Mouse (Mus musculus) heart, postnatal 0 days (tissue): ENCODE measurements at regions not wholly inside any gene's neighbourhood (a gene's known extent, or its start where the extent isn't known, plus 50 kb on each side); places are given as distances from the start of the nearest gene placed in this dataset.

ENCODE experiments used
- ATAC-seq: fragments of 200-750 bp; cut with Nextera tagmentation; 2 replicates; pipeline ENCODE4 v1.8.0; 2017; ENCODE audit warnings: low read depth, moderate number of reproducible peaks, moderate library complexity; ENCODE audit not compliant: insufficient read depth
- DNase-seq: peaks from one replicate; pipeline ENCODE4 v3.0.0-alpha.2; 2016; ENCODE audit warnings: low spot score
- H3K27ac ChIP-seq: fragments of 300-500 bp; sonication (generic); 2 replicates; pipeline ENCODE4 v1.5.1; 2014; ENCODE audit warnings: low read depth, mild to moderate bottlenecking
- H3K27me3 ChIP-seq: fragments of 300-500 bp; sonication (generic); 2 replicates; pipeline ENCODE4 v1.6.1; 2014; ENCODE audit warnings: low read length, mixed read lengths; ENCODE audit not compliant: control insufficient read depth, insufficient read depth
- H3K36me3 ChIP-seq: fragments of 300-500 bp; sonication (generic); replicated peaks from 2 replicates; pipeline ENCODE4 v1.6.1; 2014; ENCODE audit warnings: low read length, mixed read lengths; ENCODE audit not compliant: control insufficient read depth, insufficient read depth
- H3K4me1 ChIP-seq: fragments of 300-500 bp; sonication (generic); 2 replicates; pipeline ENCODE4 v1.6.1; 2014; ENCODE audit warnings: antibody characterized with exemption; ENCODE audit not compliant: control insufficient read depth, insufficient read depth
- H3K4me2 ChIP-seq: fragments of 300-500 bp; sonication (generic); 2 replicates; pipeline ENCODE4 v1.6.1; 2014; ENCODE audit warnings: low read depth, mild to moderate bottlenecking, low read length, moderate library complexity
- H3K4me3 ChIP-seq: fragments of 300-500 bp; sonication (generic); 2 replicates; pipeline ENCODE4 v1.5.1; 2014; ENCODE audit warnings: low read depth, low read length
- H3K9ac ChIP-seq: fragments of 300-500 bp; sonication (generic); replicated peaks from 2 replicates; pipeline ENCODE4 v1.6.1; 2014; ENCODE audit warnings: low read depth, low read length, mixed read lengths
- H3K9me3 ChIP-seq: fragments of 300-500 bp; sonication (generic); replicated peaks from 2 replicates; pipeline ENCODE4 v1.6.1; 2016; ENCODE audit warnings: low read length; ENCODE audit not compliant: control insufficient read depth
- CTCF ChIP-seq: IDR thresholded peaks from 2 replicates; pipeline ENCODE4 v1.5.1; 2016; ENCODE audit warnings: antibody characterized with exemption, control low read depth, low read depth
- EP300 ChIP-seq: IDR thresholded peaks from 2 replicates; pipeline ENCODE4 v1.6.1; 2016; ENCODE audit warnings: antibody characterized with exemption, low read depth
- WGBS: fragments of 180-500 bp; shearing (Covaris S2); extraction: QIAGEN DNeasy Blood & Tissue Kit; methylation state at CpG from one replicate; pipeline ENCODE4 v1.1.7; 2014; 5-methylcytosine and 5-hydroxymethylcytosine counted together

DNA sequence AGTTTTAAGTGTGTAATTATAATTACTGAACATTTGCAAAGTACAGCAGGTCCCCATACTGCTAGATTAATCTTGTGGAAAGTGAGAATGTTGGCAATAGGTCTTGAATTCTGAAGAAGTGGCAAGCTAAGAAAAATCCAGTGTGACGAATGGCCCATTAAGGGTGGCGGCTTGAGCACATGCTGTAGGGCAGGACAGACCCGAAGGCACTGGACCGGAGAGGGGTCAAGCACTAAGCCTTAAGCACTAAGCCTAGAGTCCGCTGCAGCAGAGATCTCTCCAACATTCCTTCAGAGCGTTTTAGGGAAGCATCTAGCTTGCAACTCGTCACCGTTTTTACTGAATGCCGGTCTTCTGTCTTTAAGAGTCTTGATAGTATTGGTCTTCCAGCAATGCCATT lies 105.6 kb downstream of the Aldh8a1 start:
- Histone ChIP-seq H3K27ac (no peak overlapping the region), H3K4me3 (no peak overlapping the region), H3K27me3 (no peaks in the 10 kb centered on the region), H3K4me1 (0 out of 2 replicates have a peak, but pooled peaks cover 6% of the 10 kb centered on the region), H3K9me3 (no peaks in the 10 kb centered on the region), H3K36me3 (no peaks in the 10 kb centered on the region), H3K9ac (no peak overlapping the region), H3K4me2 (no peak overlapping the region)
- ATAC-seq, result no peak
- DNase-seq, result no peak
- 88% methylated on average over 9 of the region's 9 CpGs for WGBS
- TF ChIP-seq EP300, result no peak
- TF ChIP-seq CTCF, result no peak

DNA sequence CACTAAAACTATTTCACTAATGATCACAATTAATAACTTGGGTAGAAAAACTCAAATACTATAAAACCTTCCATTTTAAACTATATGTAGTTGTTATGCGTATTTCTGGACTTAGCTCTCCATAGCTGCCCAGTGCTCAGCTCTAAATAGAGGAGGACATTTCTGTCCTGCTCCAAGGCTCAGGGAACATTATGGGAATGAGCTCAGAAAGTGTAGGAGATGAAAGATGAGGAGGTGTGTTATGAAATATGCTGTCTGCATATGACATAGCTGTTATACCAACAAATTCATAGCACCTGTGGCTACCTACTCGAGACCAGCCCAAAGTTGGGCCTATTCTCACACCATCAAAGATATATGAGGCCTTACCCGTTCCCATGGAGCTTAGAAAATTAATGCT lies 106.3 kb downstream of the Aldh8a1 start:
- H3K9me3 ChIP-seq, result no peaks in the 10 kb centered on the region
- ATAC-seq, result no peak
- no peak overlapping the region for H3K4me2 ChIP-seq
- no peak overlapping the region for H3K4me3 ChIP-seq
- TF ChIP-seq CTCF, result no peak
- no peak for TF ChIP-seq EP300
- no peak for DNase-seq
- H3K4me1 ChIP-seq, result 0 out of 2 replicates have a peak, but pooled peaks cover 6% of the 10 kb centered on the region
- no peaks in the 10 kb centered on the region for H3K36me3 ChIP-seq
- H3K9ac ChIP-seq, result no peak overlapping the region
- H3K27ac ChIP-seq, result no peak overlapping the region
- WGBS, result 89% methylated on average over 3 of the region's 3 CpGs
- H3K27me3 ChIP-seq, result no peaks in the 10 kb centered on the region

DNA sequence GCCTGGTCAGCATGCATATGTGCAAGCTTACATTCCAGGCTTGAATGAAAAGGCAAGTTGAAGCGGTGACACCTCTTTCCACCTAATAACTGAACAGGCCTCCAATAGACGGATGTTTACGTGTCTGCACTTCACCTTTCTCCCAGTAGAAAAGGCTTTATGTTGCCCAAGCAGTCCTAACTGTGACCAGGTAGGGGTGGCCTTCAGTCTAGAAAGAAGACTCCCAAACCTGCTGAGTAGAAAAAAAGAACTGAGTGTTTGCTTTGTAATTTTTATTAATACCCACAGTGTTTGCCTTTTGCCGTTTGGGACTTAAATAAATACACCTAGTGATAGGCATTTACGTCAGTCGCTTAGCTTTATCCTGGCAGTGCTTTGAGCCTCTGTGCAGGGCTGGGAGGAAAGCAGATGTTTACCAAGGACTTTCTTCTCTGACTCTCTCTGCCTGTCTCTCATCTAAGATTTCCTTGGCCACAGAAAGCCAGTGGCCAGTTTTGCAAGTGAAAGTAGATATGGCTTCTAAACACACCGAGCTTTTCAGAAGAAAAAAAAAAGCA lies 104.5 kb upstream of the 1700020N01Rik start:
- ATAC-seq, result no peak

DNA sequence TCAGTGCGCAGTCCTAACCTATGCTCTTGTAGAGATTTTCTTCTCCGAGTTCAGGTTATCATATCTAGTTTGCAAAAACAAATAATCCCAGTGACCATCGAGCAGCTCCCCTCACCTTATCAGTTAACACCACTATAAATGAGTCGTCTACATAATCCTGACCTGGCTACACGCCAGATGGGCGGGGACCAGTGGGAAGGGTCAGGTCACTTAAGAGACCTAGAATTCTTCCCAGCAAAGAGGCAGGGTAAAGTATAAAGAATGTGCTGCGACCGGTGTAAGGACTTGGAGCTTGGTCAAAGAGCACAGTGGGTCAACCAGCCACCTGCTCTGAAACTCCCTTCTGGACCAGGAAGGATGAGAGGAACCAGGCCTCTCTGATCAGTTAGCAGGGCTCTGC lies 102.0 kb upstream of the 1700020N01Rik start:
- TF ChIP-seq CTCF (no peak), EP300 (no peak)
- DNase-seq, result no peak
- Histone ChIP-seq H3K4me3 (no peak overlapping the region), H3K4me1 (no peaks in the 10 kb centered on the region), H3K9me3 (no peaks in the 10 kb centered on the region), H3K27ac (no peak overlapping the region), H3K27me3 (no peaks in the 10 kb centered on the region), H3K4me2 (no peak overlapping the region), H3K9ac (no peak overlapping the region), H3K36me3 (no peaks in the 10 kb centered on the region)
- WGBS, result 37% methylated on average over 8 of the region's 8 CpGs
- ATAC-seq, result no peak

More for the DNA sequence above, 104.5 kb upstream of the 1700020N01Rik start:
- TF ChIP-seq CTCF (no peak), EP300 (no peak)
- H3K4me2 ChIP-seq, result no peak overlapping the region
- H3K27me3 ChIP-seq, result no peaks in the 10 kb centered on the region
- H3K4me3 ChIP-seq, result no peak overlapping the region
- H3K9ac ChIP-seq, result no peak overlapping the region
- no peak for DNase-seq
- no peaks in the 10 kb centered on the region for H3K4me1 ChIP-seq
- WGBS, result 77% methylated on average over 7 of the region's 7 CpGs
- H3K36me3 ChIP-seq, result no peaks in the 10 kb centered on the region
- no peak overlapping the region for H3K27ac ChIP-seq
- no peaks in the 10 kb centered on the region for H3K9me3 ChIP-seq

DNA sequence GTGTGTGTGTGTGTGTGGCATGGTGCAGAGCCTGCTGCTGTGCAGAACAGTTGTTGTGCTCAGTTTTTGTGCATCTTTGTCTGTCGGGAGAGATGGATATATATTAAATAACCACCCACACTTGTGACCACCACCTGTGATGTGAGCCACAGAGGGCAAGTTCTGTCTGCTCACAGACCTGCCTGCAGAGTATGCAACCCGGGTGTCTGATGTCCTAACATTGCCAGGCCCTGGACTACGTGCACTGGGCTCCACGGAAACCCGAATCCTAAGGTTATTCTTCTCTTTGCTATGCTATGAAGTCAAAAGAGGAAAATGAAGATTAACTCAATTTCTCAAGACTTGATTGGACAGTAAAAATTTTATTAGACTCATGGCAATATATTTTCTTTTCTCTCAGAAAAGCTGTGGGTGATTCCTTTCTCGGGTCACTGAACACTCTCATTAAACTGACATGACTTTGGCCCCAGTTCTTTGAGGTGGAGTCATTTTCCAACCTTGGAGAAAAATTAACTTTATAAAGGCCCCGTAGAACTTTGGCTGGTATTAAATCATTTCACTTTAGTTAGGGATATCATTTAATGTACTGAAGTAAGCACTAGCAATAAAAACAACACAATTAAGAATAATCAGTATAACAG lies 100.6 kb upstream of the 1700020N01Rik start:
- WGBS, result 86% methylated on average over 7 of the region's 7 CpGs

DNA sequence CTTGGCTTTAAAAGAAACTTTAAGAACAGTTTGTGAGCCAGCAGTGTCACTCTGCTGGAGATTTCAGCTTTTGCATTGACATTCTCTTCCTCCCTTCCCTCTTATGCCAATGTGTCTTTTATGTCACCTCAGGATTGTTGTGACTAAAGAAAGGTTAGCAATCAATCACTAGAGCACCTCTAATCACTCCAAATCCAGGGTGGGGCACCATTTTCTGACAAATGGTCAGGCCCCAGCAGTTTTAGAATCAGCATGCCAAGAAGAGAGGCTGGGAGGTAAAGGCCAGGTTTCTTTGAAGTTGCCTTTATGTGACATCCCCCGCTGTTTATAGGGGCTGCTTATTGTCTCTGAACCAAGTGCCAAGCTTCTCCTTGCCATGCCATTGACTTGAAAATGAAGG lies 98.4 kb upstream of the 1700020N01Rik start:
- H3K9ac ChIP-seq, result no peak overlapping the region
- H3K36me3 ChIP-seq, result no peaks in the 10 kb centered on the region
- no peak overlapping the region for H3K4me3 ChIP-seq
- no peaks in the 10 kb centered on the region for H3K27me3 ChIP-seq
- H3K9me3 ChIP-seq, result no peaks in the 10 kb centered on the region
- TF ChIP-seq CTCF (no peak), EP300 (no peak)
- H3K4me2 ChIP-seq, result no peak overlapping the region
- ATAC-seq, result no peak
- no peak for DNase-seq
- WGBS, result 76% methylated on average over 1 of the region's 1 CpGs
- H3K27ac ChIP-seq, result no peak overlapping the region
- no peaks in the 10 kb centered on the region for H3K4me1 ChIP-seq

More for the DNA sequence above, 100.6 kb upstream of the 1700020N01Rik start:
- H3K36me3 ChIP-seq, result no peaks in the 10 kb centered on the region
- no peaks in the 10 kb centered on the region for H3K4me1 ChIP-seq
- no peak overlapping the region for H3K4me2 ChIP-seq
- no peak for TF ChIP-seq EP300
- no peak for TF ChIP-seq CTCF
- H3K27me3 ChIP-seq, result no peaks in the 10 kb centered on the region
- H3K9ac ChIP-seq, result no peak overlapping the region
- no peak overlapping the region for H3K27ac ChIP-seq
- no peak for ATAC-seq
- no peak for DNase-seq
- no peaks in the 10 kb centered on the region for H3K9me3 ChIP-seq
- H3K4me3 ChIP-seq, result no peak overlapping the region
